Mouse (Mus musculus): ENCODE data around the gene Asb8.

DNA sequence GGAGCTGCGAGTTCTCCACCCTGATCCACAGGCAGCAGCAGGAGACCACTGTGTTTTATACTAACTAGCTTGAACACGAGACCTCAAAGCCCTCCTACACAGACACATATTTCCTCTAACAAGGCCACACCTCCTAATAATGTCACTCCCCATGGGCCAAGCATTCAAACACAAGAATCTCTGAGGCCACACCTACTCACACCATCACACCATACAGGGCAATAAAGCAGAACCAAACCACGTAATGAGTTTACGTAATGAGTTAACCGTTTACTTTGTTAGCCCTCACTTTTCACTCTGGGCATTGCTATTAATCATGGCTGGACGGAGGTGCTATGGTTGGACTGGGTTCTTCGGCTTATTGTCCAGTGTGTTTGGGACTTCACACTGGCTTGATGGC lies 25.7 kb downstream of the Asb8 start:
- TF ChIP-seq CTCF (IDR thresholded peaks at IDR 0.05; ENCODE audit: borderline replicate concordance, control insufficient read depth, extremely low read depth, insufficient read depth, low read length, poor library complexity), result no peak
- no peak for TF ChIP-seq POLR2A (IDR thresholded peaks at IDR 0.05; ENCODE audit: control insufficient read depth, extremely low read depth, insufficient read depth, low read length, poor library complexity)
